Mouse (Mus musculus): ENCODE measurements around the gene Fig4.

DNA sequence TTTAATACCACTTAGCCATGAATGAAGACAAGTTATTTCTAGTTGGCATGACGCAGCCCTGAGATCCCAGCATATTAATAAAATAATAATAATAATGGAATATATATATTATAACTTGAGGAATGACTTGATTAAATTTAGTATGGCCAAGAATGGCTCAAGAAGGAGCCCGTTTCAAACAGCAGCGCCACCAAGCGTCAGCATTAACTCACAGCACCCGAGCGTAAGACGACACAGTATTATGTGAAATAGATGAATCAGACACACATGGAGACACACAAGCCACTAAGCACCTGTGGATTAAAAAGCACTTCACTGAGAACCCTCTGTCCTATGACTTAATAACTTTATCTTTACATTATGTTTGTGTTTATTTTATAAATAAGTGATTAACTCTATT lies 31.2 kb downstream of the Fig4 start:
- TF ChIP-seq POLR2A (IDR thresholded peaks at IDR 0.05; ENCODE audit: low read depth, low read length) (no peak), CTCF (IDR thresholded peaks at IDR 0.05; ENCODE audit: borderline replicate concordance, insufficient read depth, low read length) (no peak)
